Mouse (Mus musculus) liver, adult 2 months (tissue): ENCODE results near the gene Vmn2r40. TPM values are rescaled to one million over a fixed set of nuclear protein-coding genes. Genes with fewer than 3 reads are reported as not detected.
"Not testable (repeated sequence)": the region's sequence is repeated elsewhere in the genome, so short reads cannot be mapped to it uniquely, and the experiment has no call there.

Source experiments
- DNase-seq: peaks from one replicate; pipeline ENCODE4 v3.0.0-alpha.2; 2011; ENCODE audit warnings: low read depth, low spot score; ENCODE audit errors: extremely low read depth
- H3K27ac ChIP-seq: fragments of 200-500 bp; replicated peaks from 2 replicates; pipeline ENCODE4 v1.5.1; 2012; ENCODE audit warnings: low read depth, mild to moderate bottlenecking, control low read depth, inconsistent platforms, low read length; ENCODE audit not compliant: insufficient read depth
- H3K27me3 ChIP-seq: fragments of 200-500 bp; 2 replicates; pipeline ENCODE4 v1.6.1; 2012; ENCODE audit warnings: mild to moderate bottlenecking, moderate library complexity, low read length, inconsistent platforms; ENCODE audit not compliant: control insufficient read depth, insufficient read depth
- H3K36me3 ChIP-seq: fragments of 200-500 bp; 2 replicates; pipeline ENCODE4 v1.6.1; 2012; ENCODE audit warnings: low read length, inconsistent platforms; ENCODE audit not compliant: control insufficient read depth, insufficient read depth
- H3K4me1 ChIP-seq: fragments of 200-500 bp; 2 replicates; pipeline ENCODE4 v1.6.1; 2011; ENCODE audit warnings: low read length; ENCODE audit not compliant: control insufficient read depth, insufficient read depth
- H3K4me3 ChIP-seq: fragments of 200-500 bp; 2 replicates; pipeline ENCODE4 v1.5.1; 2011; ENCODE audit warnings: low read depth, mild to moderate bottlenecking, control low read depth, low read length, moderate library complexity; ENCODE audit not compliant: insufficient read depth
- H3K79me2 ChIP-seq: fragments of 200-500 bp; 2 replicates; pipeline ENCODE4 v1.6.1; 2012; ENCODE audit warnings: inconsistent platforms, mild to moderate bottlenecking, low read length, moderate library complexity; ENCODE audit not compliant: control insufficient read depth, insufficient read depth
- H3K9ac ChIP-seq: fragments of 200-500 bp; 2 replicates; pipeline ENCODE4 v1.6.1; 2012; ENCODE audit warnings: low read depth, mild to moderate bottlenecking, control low read depth, inconsistent platforms, low read length
- WGBS: fragments of 180-500 bp; shearing (Covaris S2); methylation state at CpG from one replicate; pipeline ENCODE4 v1.1.7; 2018; 5-methylcytosine and 5-hydroxymethylcytosine counted together
- polyA plus RNA-seq: library from polyadenylated mRNA; depleted of rRNA; stranded (reverse); fragments of >200 nt; gene quantifications from 2 replicates; pipeline ENCODE4 v1.2.3, GENCODE M21; 2012; rRNA removed
- total RNA-seq: library from RNA; depleted of rRNA; stranded (reverse); fragments of >200 nt; gene quantifications from 2 replicates; pipeline ENCODE4 v1.2.3, GENCODE M21; 2014; rRNA removed

The Vmn2r40 gene
- not detected in 2 replicates for total RNA-seq
- not detected in 2 replicates for polyA plus RNA-seq

DNA sequence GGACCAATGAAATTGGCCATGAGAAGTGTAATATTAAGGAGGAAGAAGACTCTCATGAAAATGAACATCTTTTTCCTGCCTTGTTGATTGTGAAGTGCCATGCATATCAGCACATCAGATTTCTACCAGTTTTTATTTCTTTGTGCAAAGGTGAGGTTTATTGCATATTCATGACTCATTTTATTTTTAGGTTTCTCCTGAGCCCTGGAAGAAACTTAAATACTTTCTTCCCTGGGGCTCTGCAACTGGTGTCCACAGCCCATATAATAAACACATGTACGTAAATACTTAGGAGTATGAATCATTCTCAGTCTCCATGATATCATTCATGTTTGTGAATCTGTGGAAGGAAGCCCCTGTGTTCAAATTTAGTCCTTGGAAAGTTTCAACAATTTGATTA is at the start of gene Vmn2r40:
Gene Vmn2r40 (minus strand): TSS at position 101 of the 400 bp plus-strand sequence.
- H3K27ac ChIP-seq, H3K4me3 ChIP-seq, H3K4me1 ChIP-seq, H3K79me2 ChIP-seq, H3K9ac ChIP-seq, H3K36me3 ChIP-seq, H3K27me3 ChIP-seq, DNase-seq: not testable (repeated sequence)
- no CpG with 5 or more reads among the region's 1 CpGs for WGBS

Other genes starting within 250 kb of the Vmn2r40 start
- gene Vmn2r39, start 99.4 kb upstream of the Vmn2r40 start, total RNA-seq, result not detected in 2 replicates
- 0.02 TPM in 1 of 2 replicates, not detected in the other for gene Vmn2r39, start 99.4 kb upstream of the Vmn2r40 start, polyA plus RNA-seq
- gene Vmn2r38, start 166.4 kb upstream of the Vmn2r40 start, total RNA-seq, result not detected in 2 replicates
- gene Vmn2r38, start 166.4 kb upstream of the Vmn2r40 start, polyA plus RNA-seq, result not detected in 2 replicates